Mouse (Mus musculus): ENCODE measurements around the gene Tmem54. TPM values are rescaled to one million over a fixed set of nuclear protein-coding genes. Genes with fewer than 3 reads are reported as not detected.

Gene Tmem54
- polyA plus RNA-seq (2017; shearing (Covaris generic)), result not detected

DNA sequence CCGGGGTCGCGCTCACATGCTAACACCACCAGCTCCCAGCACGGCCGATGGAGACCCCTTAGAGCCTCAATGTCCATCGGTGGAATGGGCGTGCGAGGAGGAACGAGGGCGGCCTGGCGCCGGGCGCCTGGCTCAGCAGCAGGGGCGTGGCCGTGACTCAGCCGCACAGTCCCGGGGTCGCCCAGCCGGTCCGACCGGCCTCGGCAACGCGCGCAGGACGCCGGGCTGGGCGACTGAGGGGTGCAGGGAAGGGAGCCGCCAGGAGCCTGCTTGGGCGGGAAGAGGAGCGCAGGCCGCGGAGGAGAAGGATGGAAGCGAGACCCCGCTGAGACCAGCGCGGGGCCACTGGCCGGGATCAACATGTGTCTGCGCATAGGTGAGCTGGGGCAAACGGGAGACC lies at the start of gene Tmem54:
Gene Tmem54 (plus strand): TSS at position 193 of the 400 bp plus-strand sequence.

DNA sequence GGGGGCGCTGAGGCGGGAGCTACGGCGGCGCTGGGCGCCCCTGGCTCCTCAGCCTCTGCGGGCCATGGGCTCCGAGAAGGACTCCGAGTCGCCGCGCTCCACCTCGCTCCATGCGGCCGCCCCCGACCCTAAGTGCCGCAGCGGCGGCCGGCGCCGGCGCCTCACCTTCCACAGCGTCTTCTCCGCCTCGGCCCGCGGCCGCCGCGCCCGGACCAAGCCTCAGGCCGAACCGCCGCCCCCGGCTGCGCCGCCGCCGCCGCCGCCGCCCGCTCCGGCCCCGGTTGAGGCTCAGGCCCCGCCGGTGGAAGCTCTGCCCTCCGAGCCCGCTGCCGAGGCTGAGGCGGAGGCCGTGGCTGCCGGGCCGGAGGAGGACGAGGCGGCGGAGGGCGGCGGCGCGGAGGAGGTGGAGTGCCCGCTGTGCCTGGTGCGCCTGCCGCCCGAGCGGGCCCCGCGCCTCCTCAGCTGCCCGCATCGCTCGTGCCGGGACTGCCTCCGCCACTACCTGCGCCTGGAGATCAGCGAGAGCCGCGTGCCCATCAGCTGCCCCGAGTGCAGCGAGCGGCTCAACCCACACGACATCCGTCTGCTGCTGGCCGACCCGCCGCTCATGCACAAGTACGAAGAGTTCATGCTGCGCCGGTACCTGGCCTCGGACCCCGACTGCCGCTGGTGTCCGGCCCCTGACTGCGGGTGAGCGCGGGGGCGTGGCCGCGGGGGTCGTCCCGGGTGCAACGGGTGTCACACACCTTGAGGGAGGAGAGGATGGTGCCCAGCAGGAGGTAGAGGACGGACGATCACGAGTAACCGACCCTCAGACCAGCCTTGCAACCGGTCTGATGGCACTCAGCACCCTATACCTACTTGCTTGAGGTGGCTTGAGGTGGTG lies 46.9 kb upstream of the Tmem54 start, which contains the start of gene Rnf19b:
Gene Rnf19b (plus strand): TSS at position 65 of the 886 bp plus-strand sequence.

DNA sequence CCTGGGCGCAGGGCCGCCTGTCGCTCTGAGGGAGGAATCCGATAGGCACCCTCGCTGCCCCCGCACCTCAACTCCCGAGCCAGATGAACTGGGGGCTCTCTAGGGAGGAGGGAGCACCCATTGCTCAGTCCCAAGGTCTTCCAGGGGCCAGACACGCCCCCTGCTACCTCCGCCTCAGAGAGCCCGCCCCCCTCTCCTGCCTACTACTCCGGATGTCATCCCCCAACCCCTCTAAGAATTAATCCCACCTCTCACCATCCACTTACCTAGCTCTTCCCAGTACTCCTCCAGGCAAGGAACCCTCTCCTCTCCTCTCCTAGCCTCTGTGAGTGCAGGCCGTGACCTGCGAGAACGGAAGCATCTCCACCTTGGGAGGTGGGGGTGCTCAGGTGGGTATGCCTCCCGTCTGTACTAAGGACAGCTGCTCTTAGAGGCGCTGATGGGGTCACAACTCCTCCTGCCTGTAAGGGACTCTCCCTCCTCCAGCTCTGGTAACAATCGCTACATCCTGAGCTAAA lies 16.3 kb downstream of the Tmem54 start, which contains the start of gene Hpca:
Gene Hpca (minus strand): TSS at position 468 of the 518 bp plus-strand sequence.

DNA sequence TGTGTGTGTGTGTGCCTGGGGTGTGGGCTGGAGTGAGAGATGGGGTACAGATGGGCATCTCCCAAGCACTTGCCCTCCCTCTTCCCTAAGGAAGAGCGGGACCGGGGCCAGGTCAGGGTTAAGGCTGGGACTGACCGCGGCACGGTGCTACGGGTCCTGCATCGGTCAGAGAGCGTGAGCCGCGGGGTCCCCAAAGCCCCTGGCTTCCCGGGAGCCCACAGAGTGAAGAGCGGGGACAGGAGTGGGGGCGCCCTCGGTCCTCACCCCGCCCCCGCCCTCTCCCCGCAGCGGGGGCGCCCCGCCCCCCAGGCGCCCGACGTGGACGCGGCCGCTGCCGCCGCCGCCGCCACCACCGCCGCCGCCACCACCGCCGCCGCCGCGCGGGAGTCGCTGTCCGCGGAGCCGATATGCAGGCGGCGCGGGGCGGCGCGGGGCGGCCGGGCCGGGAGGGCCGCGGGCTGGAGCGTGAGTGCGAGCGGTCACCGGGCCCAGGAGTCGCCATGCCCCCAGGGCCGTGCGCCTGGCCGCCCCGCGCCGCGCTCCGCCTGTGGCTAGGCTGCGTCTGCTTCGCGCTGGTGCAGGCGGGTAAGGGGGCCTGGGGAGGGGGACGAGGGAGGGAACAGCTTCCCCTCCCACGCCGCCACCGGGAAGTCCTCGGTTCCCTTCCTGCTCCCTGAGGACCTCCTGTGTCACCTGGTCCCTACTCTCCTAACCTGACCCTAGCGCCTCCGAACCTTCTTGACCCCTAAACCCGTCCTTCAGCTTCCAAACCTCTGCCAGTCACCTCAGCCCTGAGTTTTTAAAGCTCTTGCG lies 31.4 kb downstream of the Tmem54 start, which contains the start of gene Fndc5:
Gene Fndc5 (plus strand): TSS at position 421 of the 813 bp plus-strand sequence.

Other genes with a start within 250 kb of the Tmem54 start
- gene Trim62, start 222.0 kb upstream of the Tmem54 start, polyA plus RNA-seq (2017; shearing (Covaris generic)), result 10 to 100 TPM; 13.5 to 14.1 TPM
- 1 to 10 TPM in 1 of 2 experiments, under 1 TPM in 1; 0.53 to 2.3 TPM for gene Azin2, start 143.1 kb upstream of the Tmem54 start, polyA plus RNA-seq (2017; shearing (Covaris generic))
- gene Ak2, start 113.6 kb upstream of the Tmem54 start, polyA plus RNA-seq (2017; shearing (Covaris generic)), result 100 to 1,000 TPM; 130 to 159 TPM
- gene Rnf19b, start 47.3 kb upstream of the Tmem54 start, polyA plus RNA-seq (2017; shearing (Covaris generic)), result 10 to 100 TPM; 59.1 to 61.7 TPM
- under 1 TPM in 1 of 2 experiments, not detected in 1; 0.18 TPM for gene Hpca, start 16.5 kb downstream of the Tmem54 start, polyA plus RNA-seq (2017; shearing (Covaris generic))
- gene Fndc5, start 31.5 kb downstream of the Tmem54 start, polyA plus RNA-seq (2017; shearing (Covaris generic)), result 1 to 10 TPM in 1 of 2 experiments, under 1 TPM in 1; 0.56 to 1.0 TPM
- gene S100pbp, start 84.2 kb downstream of the Tmem54 start, polyA plus RNA-seq (2017; shearing (Covaris generic)), result 10 to 100 TPM; 16.7 to 20.3 TPM
- gene Yars, start 84.2 kb downstream of the Tmem54 start, polyA plus RNA-seq (2017; shearing (Covaris generic)), result 10 to 100 TPM; 48.9 to 49.5 TPM
- gene C77080, start 155.9 kb downstream of the Tmem54 start, polyA plus RNA-seq (2017; shearing (Covaris generic)), result 1 to 10 TPM in 1 of 2 experiments, under 1 TPM in 1; 0.67 to 1.0 TPM
- gene Sync, start 182.1 kb downstream of the Tmem54 start, polyA plus RNA-seq (2017; shearing (Covaris generic)), result under 1 TPM in 1 of 2 experiments, not detected in 1; 0.16 TPM
- 100 to 1,000 TPM; 289 to 317 TPM for gene Rbbp4, start 229.8 kb downstream of the Tmem54 start, polyA plus RNA-seq (2017; shearing (Covaris generic))
- 10 to 100 TPM; 57.3 to 72.8 TPM for gene Zbtb8os, start 230.1 kb downstream of the Tmem54 start, polyA plus RNA-seq (2017; shearing (Covaris generic))